Mouse (Mus musculus) kidney, postnatal 36 days (tissue): ENCODE measurements around the gene Tmem108.

Experiments used
- DNase-seq, 2 experiments: peaks; one replicate each; pipeline ENCODE4 v3.0.0; 2021 to 2022; ENCODE audit warnings: mixed read lengths in 2 of 2

Tmem108 gene

GRCm38 (mm10) chr9:103580621-103581020 lies 181.0 kb downstream of the Tmem108 start:
- DNase-seq, result no peak

GRCm38 (mm10) chr9:103580186-103580585 lies 181.5 kb downstream of the Tmem108 start:
- no peak for DNase-seq

GRCm38 (mm10) chr9:103579411-103580026 lies 182.1 kb downstream of the Tmem108 start:
- DNase-seq, result no peak

GRCm38 (mm10) chr9:103577731-103578130 lies 183.9 kb downstream of the Tmem108 start:
- no peak for DNase-seq

- DNase-seq, result no peak
Observed at GRCm38 (mm10) chr9:103577181-103577580, 184.5 kb downstream of the Tmem108 start.

- DNase-seq, result no peak
Observed at GRCm38 (mm10) chr9:103575901-103576300, 185.7 kb downstream of the Tmem108 start.

- peak in 1 of 2 experiments; percentile 18 for DNase-seq
Observed at GRCm38 (mm10) chr9:103573994-103574750, 187.5 kb downstream of the Tmem108 start.

GRCm38 (mm10) chr9:103570158-103570741 lies 191.4 kb downstream of the Tmem108 start:
- DNase-seq, result no peak

GRCm38 (mm10) chr9:103568983-103569382 lies 192.7 kb downstream of the Tmem108 start:
- DNase-seq, result peak in 1 of 2 experiments; percentile 9

GRCm38 (mm10) chr9:103565186-103565585 lies 196.5 kb downstream of the Tmem108 start:
- DNase-seq, result no peak

GRCm38 (mm10) chr9:103563864-103564610 lies 197.6 kb downstream of the Tmem108 start:
- DNase-seq, result peak; percentile 34 to 81

GRCm38 (mm10) chr9:103562063-103562462 lies 199.6 kb downstream of the Tmem108 start:
- DNase-seq, result no peak

- no peak for DNase-seq
Observed at GRCm38 (mm10) chr9:103558741-103559140, 202.9 kb downstream of the Tmem108 start.

- DNase-seq, result no peak
Observed at GRCm38 (mm10) chr9:103558240-103558639, 203.4 kb downstream of the Tmem108 start.

GRCm38 (mm10) chr9:103557085-103557484 lies 204.6 kb downstream of the Tmem108 start:
- no peak for DNase-seq

GRCm38 (mm10) chr9:103555334-103555733 lies 206.3 kb downstream of the Tmem108 start:
- no peak for DNase-seq

GRCm38 (mm10) chr9:103550661-103551248 lies 210.9 kb downstream of the Tmem108 start:
- peak in 1 of 2 experiments; percentile 23 for DNase-seq

GRCm38 (mm10) chr9:103549178-103549577 lies 212.5 kb downstream of the Tmem108 start:
- DNase-seq, result no peak

- no peak for DNase-seq
Observed at GRCm38 (mm10) chr9:103548606-103549005, 213.0 kb downstream of the Tmem108 start.

- no peak for DNase-seq
Observed at GRCm38 (mm10) chr9:103546695-103547645, 214.7 kb downstream of the Tmem108 start.

GRCm38 (mm10) chr9:103545729-103546128 lies 215.9 kb downstream of the Tmem108 start:
- DNase-seq, result no peak

GRCm38 (mm10) chr9:103545271-103545670 lies 216.4 kb downstream of the Tmem108 start:
- no peak for DNase-seq
